Mouse (Mus musculus) heart, embryonic 16.5 days (tissue): ENCODE measurements around the gene Wnt7b. TPM values are rescaled to one million over a fixed set of nuclear protein-coding genes. Genes with fewer than 3 reads are reported as not detected.

ENCODE experiments used
- ATAC-seq: fragments of 200-750 bp; cut with Nextera tagmentation; replicated peaks from 2 replicates; pipeline ENCODE4 v1.8.0; 2017; ENCODE audit warnings: moderate number of reproducible peaks; ENCODE audit not compliant: insufficient read depth, low FRiP score; ENCODE audit errors: extremely low read depth
- H3K27ac ChIP-seq: fragments of 300-500 bp; sonication (generic); 2 replicates; pipeline ENCODE4 v1.5.1; 2014; ENCODE audit warnings: mild to moderate bottlenecking, low read length, control low read depth, moderate library complexity
- H3K27me3 ChIP-seq: fragments of 300-500 bp; sonication (generic); 2 replicates; pipeline ENCODE4 v1.6.1; 2014; ENCODE audit warnings: low read length, mixed read lengths; ENCODE audit not compliant: control insufficient read depth, insufficient read depth
- H3K36me3 ChIP-seq: fragments of 300-500 bp; sonication (generic); 2 replicates; pipeline ENCODE4 v1.6.1; 2014; ENCODE audit not compliant: control insufficient read depth, insufficient read depth
- H3K4me1 ChIP-seq: fragments of 300-500 bp; sonication (generic); 2 replicates; pipeline ENCODE4 v1.6.1; 2014; ENCODE audit warnings: low read length, mixed read lengths; ENCODE audit not compliant: control insufficient read depth, insufficient read depth
- H3K4me2 ChIP-seq: fragments of 300-500 bp; sonication (generic); 2 replicates; pipeline ENCODE4 v1.6.1; 2014; ENCODE audit warnings: low read depth, mild to moderate bottlenecking, control low read depth, low read length
- H3K4me3 ChIP-seq: fragments of 300-500 bp; sonication (generic); 2 replicates; pipeline ENCODE4 v1.5.1; 2014; ENCODE audit warnings: mild to moderate bottlenecking, control low read depth, low read length
- H3K9ac ChIP-seq: fragments of 300-500 bp; sonication (generic); 2 replicates; pipeline ENCODE4 v1.6.1; 2014; ENCODE audit warnings: low read length, control low read depth
- H3K9me3 ChIP-seq: fragments of 300-500 bp; sonication (generic); replicated peaks from 2 replicates; pipeline ENCODE4 v1.6.1; 2016; ENCODE audit warnings: low read length; ENCODE audit not compliant: control insufficient read depth
- WGBS: fragments of 180-500 bp; shearing (Covaris S2); extraction: QIAGEN DNeasy Blood & Tissue Kit; methylation state at CpG from one replicate; pipeline ENCODE4 v1.1.7; 2014; 5-methylcytosine and 5-hydroxymethylcytosine counted together
- polyA plus RNA-seq: library from polyadenylated mRNA; unstranded; fragments of >200 nt; fragmentation: Nextera tagmentation; extraction: Ambion mirVana; gene quantifications from 2 replicates; pipeline ENCODE4 v1.2.1, GENCODE M21; 2015

The Wnt7b gene
- polyA plus RNA-seq, 1 experiment from 2014 or later: 0.97 TPM

GRCm38 (mm10) chr15:85507370-85508014 lies 74.8 kb downstream of the Wnt7b start:
- Histone ChIP-seq H3K4me2 (no peak overlapping the region), H3K36me3 (no peaks in the 10 kb centered on the region), H3K27ac (no peak overlapping the region), H3K4me3 (no peak overlapping the region), H3K9me3 (no peaks in the 10 kb centered on the region), H3K4me1 (no peaks in the 10 kb centered on the region), H3K9ac (no peak overlapping the region), H3K27me3 (peaks cover 2% of the 10 kb centered on the region; the same call in 1 of the 2 replicates)
- WGBS: 74% methylated on average over 32 of the region's 32 CpGs
- no peak for ATAC-seq

DNA sequence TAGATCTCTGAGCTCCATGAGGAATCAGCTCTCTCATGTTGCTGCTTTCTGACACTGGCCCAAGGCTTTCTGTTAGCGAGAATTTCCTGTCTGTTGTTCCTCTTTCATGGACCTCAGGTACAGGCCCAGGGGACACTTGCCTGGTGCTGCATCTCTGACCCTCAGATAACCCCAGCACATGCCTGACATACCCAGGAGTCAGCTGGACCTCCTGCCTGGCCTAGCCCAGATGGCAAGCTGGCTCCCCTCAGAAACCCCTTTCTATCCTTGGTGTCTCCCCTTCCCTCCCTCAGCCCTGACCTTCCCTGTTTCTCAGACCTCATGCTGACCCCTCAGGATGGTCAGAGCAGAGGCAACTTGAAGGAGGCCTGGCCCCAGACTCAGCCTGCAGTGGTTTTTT lies 75.6 kb downstream of the Wnt7b start:
- ATAC-seq: no peak
- Histone ChIP-seq H3K9me3 (no peaks in the 10 kb centered on the region), H3K4me2 (no peak overlapping the region), H3K9ac (no peak overlapping the region), H3K4me3 (no peak overlapping the region), H3K27me3 (peaks cover 2% of the 10 kb centered on the region; the same call in 1 of the 2 replicates), H3K27ac (no peak overlapping the region), H3K4me1 (no peaks in the 10 kb centered on the region), H3K36me3 (no peaks in the 10 kb centered on the region)
- 50% methylated on average over 1 of the region's 1 CpGs for WGBS

- no peaks in the 10 kb centered on the region for H3K36me3 ChIP-seq
- no peak; the same call in 1 of the 2 replicates for ATAC-seq
- H3K4me3 ChIP-seq: no peak overlapping the region; the same call in 1 of the 2 replicates
- peaks cover 2% of the 10 kb centered on the region; the same call in 1 of the 2 replicates for H3K27me3 ChIP-seq
- no peak overlapping the region for H3K27ac ChIP-seq
- H3K9me3 ChIP-seq: no peaks in the 10 kb centered on the region
- no peaks in the 10 kb centered on the region for H3K4me1 ChIP-seq
- H3K9ac ChIP-seq: no peak overlapping the region
- 40% methylated on average over 14 of the region's 14 CpGs for WGBS
- H3K4me2 ChIP-seq: 0 out of 2 replicates have a peak overlapping the region, but pooled peaks have one; percentile 1
Observed at GRCm38 (mm10) chr15:85505118-85505925, 77.0 kb downstream of the Wnt7b start.

- H3K27ac ChIP-seq: no peak within 1 kb of the TSS
Observed at GRCm38 (mm10) chr15:85503127-85503526, 79.1 kb downstream of the Wnt7b start, which contains the start of gene 7530416G11Rik. 7530416G11Rik (minus strand) TSS chr15:85503227.

DNA sequence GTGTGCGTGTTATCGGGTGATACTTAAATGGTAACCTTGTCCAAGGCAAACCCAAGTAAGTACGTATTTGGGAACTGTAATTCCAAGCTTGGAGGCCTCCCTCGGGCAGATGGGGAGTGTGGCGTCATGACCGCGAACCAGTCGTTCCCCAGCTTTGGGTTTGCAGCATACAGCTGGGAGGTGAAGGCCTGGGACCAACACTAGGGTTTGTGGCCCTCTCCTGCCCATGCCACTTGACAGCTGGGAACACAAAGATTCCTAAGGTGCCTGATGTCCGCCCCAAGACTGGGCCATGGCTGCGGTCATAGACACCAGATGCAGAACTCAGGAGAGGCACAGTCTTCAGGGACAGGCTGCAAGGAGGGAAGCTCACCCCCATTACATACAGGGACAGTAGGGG lies 82.0 kb downstream of the Wnt7b start:
- Histone ChIP-seq H3K9me3 (no peaks in the 10 kb centered on the region), H3K4me1 (no peaks in the 10 kb centered on the region), H3K9ac (no peak overlapping the region), H3K27me3 (peaks cover 17% of the 10 kb centered on the region), H3K27ac (no peak overlapping the region), H3K4me2 (no peak overlapping the region), H3K36me3 (no peaks in the 10 kb centered on the region), H3K4me3 (no peak overlapping the region)
- no peak for ATAC-seq
- WGBS: 82% methylated on average over 10 of the region's 10 CpGs

More at GRCm38 (mm10) chr15:85503127-85503526, 79.1 kb downstream of the Wnt7b start, which contains the start of gene 7530416G11Rik:
- 74% methylated on average over 8 of the region's 8 CpGs for WGBS
- H3K9ac ChIP-seq: no peak within 1 kb of the TSS
- no peaks in the 10 kb centered on the region for H3K9me3 ChIP-seq
- ATAC-seq: no peak
- H3K36me3 ChIP-seq: no peaks in the 10 kb centered on the region
- H3K4me3 ChIP-seq: no peak within 1 kb of the TSS
- peaks cover 2% of the 10 kb centered on the region; the same call in 1 of the 2 replicates for H3K27me3 ChIP-seq
- no peak within 1 kb of the TSS for H3K4me2 ChIP-seq
- no peaks in the 10 kb centered on the region for H3K4me1 ChIP-seq

GRCm38 (mm10) chr15:85497981-85498475 lies 84.2 kb downstream of the Wnt7b start:
- ATAC-seq: no peak
- WGBS: 66% methylated on average over 10 of the region's 10 CpGs
- Histone ChIP-seq H3K4me2 (no peak overlapping the region), H3K9ac (no peak overlapping the region), H3K27me3 (peaks cover 26% of the 10 kb centered on the region), H3K4me3 (no peak overlapping the region), H3K4me1 (no peaks in the 10 kb centered on the region), H3K27ac (no peak overlapping the region), H3K9me3 (no peaks in the 10 kb centered on the region), H3K36me3 (no peaks in the 10 kb centered on the region)

GRCm38 (mm10) chr15:85497548-85497947 lies 84.7 kb downstream of the Wnt7b start:
- no peaks in the 10 kb centered on the region for H3K4me1 ChIP-seq
- no peak overlapping the region for H3K4me2 ChIP-seq
- H3K4me3 ChIP-seq: no peak overlapping the region
- H3K36me3 ChIP-seq: no peaks in the 10 kb centered on the region
- no peak overlapping the region for H3K9ac ChIP-seq
- peaks cover 26% of the 10 kb centered on the region for H3K27me3 ChIP-seq
- no peak overlapping the region for H3K27ac ChIP-seq
- no peak for ATAC-seq
- WGBS: 77% methylated on average over 4 of the region's 4 CpGs
- H3K9me3 ChIP-seq: no peaks in the 10 kb centered on the region

GRCm38 (mm10) chr15:85494163-85494621 lies 88.1 kb downstream of the Wnt7b start:
- Histone ChIP-seq H3K4me2 (no peak overlapping the region), H3K36me3 (no peaks in the 10 kb centered on the region), H3K4me1 (no peaks in the 10 kb centered on the region), H3K4me3 (no peak overlapping the region), H3K27ac (no peak overlapping the region), H3K9ac (no peak overlapping the region), H3K9me3 (no peaks in the 10 kb centered on the region), H3K27me3 (peaks cover 31% of the 10 kb centered on the region)
- ATAC-seq: no peak
- WGBS: 10% methylated on average over 10 of the region's 11 CpGs

DNA sequence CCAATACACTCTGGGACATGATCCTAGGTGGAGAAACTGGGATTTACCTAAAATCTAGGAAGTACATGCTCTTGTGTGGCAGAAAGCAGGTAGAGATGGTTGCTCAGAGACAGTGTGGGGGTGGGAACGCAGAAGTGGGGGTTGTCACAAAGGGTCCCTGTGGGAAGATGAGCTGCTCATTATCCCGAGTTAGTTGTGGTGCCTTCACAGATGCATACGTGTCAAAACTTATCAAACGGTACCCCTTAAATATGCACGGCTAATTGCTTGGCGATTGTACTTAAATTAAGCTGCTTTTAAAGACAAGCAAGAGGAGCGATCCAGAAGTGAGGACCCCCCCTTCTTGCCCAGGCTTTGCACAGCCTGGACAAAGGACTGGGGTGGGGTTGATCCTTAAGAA lies 92.5 kb downstream of the Wnt7b start:
- 77% methylated on average over 7 of the region's 7 CpGs for WGBS

More for the DNA sequence above, 92.5 kb downstream of the Wnt7b start:
- Histone ChIP-seq H3K9ac (no peak overlapping the region), H3K4me1 (no peaks in the 10 kb centered on the region), H3K4me3 (no peak overlapping the region), H3K27me3 (peaks cover 17% of the 10 kb centered on the region), H3K9me3 (peaks cover 2% of the 10 kb centered on the region; the same call in 1 of the 2 replicates), H3K4me2 (no peak overlapping the region), H3K27ac (no peak overlapping the region), H3K36me3 (no peaks in the 10 kb centered on the region)
- ATAC-seq: no peak
